Mouse (Mus musculus) adrenal gland, adult 8-10 months (tissue): Measurements from ENCODE around the gene Zbed6. TPM values are rescaled to one million over a fixed set of nuclear protein-coding genes. Genes with fewer than 3 reads are reported as not detected.
A peak's percentile ranks its signal among the peaks of the same experiment; 100 is the strongest.
"Not testable (repeated sequence)": the region's sequence is repeated elsewhere in the genome, so short reads cannot be mapped to it uniquely, and the experiment has no call there.

Source experiments
- DNase-seq: peaks from one replicate; pipeline ENCODE4 v3.0.0; 2022
- total RNA-seq, 4 experiments: library from RNA; stranded (reverse); gene quantifications; 2 replicates each; pipeline ENCODE4 v1.2.4; 2022

The Zbed6 gene
- 10 to 100 TPM in 3 of 4 experiments, 1 to 10 TPM in 1; 8.8 to 25.1 (median 17.5) TPM for total RNA-seq

DNA sequence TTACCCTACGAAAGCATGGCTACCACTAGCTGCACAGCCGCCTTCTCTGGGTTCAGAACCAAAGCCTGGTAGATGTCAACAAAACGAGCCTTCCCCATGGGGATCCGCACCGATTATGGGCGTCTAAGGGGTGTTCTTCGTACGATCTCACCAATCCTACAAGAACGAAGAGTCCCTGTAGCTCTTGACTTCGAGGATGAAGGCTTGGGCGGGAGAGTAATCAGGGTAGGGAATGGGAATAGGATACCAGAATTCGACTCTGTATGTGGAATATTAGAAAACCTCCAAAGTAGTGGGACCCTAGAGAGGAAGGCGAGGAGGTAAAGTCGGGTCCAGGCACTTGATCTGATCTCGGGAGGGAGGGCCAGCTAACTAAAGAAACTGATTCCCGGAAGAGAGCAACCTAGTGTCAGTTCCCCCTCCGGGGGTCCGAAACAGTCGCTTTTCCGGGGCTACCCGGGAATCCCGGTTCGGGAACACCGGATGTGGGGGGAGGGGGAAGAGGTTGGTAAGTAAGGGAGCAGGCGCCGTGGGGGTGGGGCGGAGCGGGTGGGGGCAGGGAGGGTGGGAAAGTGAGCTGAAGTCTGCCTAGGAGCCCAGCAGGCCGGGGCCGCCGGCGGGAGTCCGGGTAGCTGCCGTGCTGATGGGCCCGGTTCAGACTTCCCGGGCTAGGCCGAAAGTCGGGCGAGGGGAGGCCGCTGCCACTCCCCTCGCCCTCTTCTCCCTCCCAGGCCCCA is at the start of gene Zbed6:
TSS of gene Zbed6 (minus strand) at position 420 of the 737 bp plus-strand sequence.
- peak; percentile 57 for DNase-seq

DNA sequence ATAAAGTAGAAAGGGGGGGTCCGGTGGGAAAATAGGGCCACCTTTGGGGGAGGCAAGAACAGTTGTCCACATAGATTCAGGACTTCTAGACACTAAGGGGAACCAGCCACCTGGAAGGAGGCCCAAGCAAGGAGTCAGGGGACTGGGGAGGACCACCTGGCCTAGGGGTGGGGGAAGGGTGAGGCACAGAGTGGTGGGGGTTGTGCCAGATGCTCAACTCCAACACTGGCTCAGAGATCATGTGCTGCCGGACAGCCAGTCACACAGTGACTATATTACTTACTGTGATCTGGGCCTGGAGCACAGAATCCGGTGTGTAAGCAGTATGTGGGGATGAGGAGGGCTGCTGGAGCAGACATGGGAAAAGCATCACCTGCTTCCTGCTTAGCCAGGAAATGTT is 48.6 kb upstream of the Zbed6 start:
- DNase-seq = no peak

DNA sequence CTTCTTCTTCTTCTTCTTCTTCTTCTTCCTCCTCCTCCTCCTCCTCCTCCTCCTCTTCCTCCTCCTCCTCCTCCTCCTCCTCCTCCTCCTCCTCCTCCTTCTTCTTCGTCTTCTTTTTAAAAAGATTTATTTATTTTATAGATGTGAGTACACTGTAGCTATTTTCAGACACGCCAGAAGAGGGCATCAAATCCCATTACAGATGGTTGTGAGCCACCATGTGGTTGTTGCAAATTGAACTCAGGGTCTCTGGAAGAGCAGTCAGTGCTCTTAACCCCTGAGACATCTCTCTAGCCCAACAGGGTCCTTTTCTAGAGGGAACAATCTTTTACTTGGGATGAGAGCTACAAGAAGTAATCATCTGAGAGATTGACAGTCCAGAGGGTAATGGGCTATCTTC is 41.1 kb upstream of the Zbed6 start:
- DNase-seq = not testable (repeated sequence)

DNA sequence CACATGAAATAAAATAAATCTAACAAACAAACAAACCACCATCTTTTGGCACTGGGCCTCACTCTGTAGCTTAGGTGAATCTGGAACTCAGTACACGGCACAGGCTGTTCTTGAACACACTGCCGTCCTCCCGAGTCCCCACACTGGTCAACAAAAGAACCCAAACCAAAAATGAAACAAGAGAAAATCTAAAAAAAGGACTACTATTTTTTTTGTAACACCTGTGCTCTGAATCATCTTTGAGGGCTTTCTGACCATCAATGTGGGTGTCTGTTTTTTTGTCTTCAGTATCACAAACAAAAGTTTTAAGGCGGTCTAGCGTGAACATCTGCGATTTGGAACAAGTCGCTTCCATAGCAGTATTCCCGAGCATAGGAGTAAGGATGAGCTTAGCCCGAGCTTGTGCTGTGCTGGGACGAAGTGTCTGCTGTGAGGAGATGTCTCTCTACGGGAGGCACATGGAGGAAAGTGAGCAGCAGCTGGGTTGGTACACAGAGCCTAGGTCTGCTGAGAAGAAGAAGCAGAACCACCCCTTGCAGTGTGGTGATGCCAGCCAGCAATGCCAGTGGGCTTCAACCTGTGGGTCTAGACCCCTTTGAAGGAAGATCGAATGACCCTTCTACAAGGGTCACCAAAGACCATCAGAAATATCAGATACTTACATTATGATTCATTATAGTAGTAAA is 37.4 kb upstream of the Zbed6 start:
- no peak for DNase-seq

DNA sequence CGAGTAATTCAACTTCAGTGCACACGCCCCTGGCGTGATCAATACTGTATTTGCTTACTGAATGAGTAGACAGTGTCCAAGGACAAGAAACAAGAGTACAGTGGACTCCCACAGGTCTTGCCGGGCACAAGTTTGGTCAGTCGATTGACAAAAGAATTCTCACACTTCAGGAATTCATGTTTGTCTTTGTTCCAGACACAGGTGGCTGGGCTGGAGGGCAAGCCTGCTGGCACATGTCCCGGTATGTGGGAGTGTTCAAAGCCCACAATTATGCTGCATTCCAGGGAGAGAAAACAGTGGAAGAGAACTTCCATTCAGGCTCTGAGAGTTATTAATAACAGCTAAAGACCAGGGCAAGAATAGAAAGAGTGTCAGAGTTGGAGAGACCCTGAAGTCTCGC is 35.2 kb upstream of the Zbed6 start:
- no peak for DNase-seq

DNA sequence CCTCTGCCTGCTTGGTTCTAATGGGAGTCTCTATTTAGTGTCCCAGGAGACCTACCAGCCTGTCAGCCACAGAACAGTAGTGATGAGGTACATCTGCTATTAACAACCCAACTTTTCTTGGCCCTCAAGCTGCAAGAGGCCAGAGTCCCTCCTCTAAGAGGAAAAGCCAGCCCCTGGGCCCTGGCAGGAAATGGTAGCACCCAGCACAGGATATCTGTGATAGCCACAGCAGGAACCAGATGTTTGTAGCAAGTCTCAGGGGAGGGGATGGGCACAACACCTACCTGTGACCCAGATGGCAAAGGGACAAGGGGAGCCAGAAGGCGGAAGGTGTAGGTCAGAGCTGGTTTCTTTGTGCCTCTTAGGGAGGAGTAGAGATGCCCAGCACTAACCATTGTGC is 34.2 kb upstream of the Zbed6 start:
- no peak for DNase-seq

DNA sequence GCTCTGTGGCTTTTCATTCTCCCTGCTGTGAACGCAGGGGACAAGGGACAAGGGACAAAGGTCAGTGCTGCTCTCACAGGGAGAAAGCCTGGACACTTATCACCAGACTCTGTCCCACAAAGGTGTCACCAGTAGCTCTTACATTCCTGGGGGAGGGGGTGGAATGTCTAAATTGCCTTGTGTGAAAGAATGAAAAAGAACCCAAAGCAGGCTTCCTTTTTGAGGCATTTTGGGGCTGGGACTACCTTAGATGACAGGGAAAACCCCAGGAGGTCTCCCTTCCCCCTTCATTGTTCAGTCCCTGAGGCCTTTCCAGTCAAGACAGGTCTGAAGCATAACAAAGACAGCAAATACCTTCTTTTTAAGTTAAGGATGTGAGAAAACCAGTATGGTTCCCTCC is 33.6 kb upstream of the Zbed6 start:
- DNase-seq = no peak

DNA sequence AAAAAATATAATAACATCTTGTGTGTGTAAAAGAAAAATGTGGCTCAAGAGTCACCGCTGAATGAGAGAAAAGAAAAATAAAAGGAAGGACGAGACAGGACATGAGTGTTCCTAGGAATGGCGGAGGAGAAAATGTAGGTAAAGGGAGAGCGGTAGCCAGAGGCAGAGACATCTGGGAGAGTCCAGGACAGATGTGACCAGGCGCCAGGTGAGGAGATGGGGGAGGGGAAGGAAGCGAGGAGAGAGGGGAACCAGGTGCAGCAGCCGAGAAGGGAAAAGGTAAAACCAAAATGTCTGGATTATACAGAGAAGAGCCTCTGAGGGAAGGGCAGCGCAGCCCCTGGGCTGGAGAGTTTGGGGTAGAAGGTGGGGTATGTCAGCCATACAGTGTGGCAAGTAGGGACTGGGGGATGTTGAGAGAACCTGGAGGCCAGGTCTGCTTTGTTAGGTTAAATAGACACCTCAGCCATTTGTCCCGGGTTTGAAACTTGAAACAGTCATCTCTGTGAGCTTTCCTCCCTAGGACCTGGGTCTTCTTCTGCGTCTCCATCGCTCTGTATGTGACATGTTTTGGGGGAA is 32.9 kb upstream of the Zbed6 start:
- no peak for DNase-seq

DNA sequence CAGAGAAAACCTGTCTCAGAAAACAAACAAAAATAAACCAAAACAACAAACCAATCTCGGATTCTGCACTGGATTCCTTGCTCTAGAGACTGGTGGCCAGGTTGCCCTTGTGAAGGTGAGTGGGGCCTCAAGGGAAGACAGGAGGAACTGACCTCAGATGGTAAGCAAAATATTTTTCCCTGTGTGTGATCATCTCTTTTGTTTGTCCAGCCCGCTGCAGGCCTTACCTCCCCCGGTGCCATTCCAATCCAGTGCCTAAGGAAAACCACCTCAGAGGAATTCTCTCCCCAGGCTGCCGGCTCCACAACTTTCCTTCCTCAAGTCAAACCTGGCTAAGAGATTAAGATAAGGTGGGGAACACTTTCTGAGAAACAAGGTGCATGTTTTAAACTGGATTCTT is 31.5 kb upstream of the Zbed6 start:
- no peak for DNase-seq

DNA sequence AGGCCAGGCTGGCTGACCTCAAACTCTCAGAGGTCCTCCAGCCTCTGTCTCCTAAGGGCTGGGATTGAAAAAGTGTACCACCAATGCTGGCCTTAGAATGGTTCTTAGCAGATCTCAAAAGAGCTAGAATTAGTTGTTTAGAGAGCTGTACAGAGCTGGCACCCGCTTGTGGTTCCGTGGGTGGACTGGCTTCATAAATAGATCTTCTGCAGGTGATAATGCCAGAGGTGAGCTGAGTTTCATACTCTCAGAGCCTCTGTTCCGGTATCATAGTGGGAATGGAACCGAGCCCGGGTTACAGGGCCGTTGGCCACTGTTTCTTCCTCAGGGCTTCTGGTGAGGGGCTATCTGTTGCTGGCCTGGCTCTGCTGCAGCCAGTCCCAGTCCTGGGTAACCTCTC is 30.4 kb upstream of the Zbed6 start:
- DNase-seq = no peak

DNA sequence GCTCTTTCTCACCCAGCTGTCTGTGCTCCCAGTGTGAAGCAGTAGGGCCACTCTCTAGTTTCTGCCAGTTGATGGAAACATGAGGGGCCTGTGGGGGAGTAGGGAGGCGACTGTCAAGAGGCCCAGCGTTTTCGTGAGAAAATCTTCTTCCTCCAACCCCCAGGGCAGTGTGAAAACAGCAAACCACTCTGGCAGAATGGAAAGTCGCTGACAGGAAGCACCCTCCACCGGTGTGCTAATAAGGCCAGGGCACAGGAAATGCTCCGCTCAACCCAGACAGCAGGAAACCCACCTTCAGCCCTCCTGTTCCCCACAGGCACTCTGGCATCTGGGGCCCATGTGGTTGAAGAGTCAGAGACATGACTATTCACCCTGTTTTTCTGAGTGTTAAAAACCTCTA is 29.2 kb upstream of the Zbed6 start, which contains the start of gene Lax1:
TSS of gene Lax1 (minus strand) at position 212 of the 400 bp plus-strand sequence.
- DNase-seq = no peak

DNA sequence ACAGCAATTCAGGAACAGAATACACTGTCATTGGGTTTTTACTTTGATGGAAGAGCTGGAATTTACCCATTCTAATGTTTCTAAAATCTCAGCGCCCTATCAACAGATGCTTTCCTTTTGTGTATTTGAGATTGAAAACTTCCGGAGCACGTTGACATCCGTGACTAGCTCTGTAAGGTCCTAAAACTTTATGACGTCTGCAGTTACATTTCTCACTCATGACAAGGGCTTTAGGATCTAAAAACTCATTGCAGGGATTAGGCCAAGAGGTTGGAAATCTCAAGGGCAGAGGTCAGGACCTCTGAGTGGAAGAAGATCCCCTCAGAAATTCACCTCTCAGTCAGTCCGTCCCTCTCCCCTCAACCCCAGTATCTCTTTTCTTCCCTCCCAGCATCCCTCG is 27.6 kb upstream of the Zbed6 start:
- DNase-seq = no peak

DNA sequence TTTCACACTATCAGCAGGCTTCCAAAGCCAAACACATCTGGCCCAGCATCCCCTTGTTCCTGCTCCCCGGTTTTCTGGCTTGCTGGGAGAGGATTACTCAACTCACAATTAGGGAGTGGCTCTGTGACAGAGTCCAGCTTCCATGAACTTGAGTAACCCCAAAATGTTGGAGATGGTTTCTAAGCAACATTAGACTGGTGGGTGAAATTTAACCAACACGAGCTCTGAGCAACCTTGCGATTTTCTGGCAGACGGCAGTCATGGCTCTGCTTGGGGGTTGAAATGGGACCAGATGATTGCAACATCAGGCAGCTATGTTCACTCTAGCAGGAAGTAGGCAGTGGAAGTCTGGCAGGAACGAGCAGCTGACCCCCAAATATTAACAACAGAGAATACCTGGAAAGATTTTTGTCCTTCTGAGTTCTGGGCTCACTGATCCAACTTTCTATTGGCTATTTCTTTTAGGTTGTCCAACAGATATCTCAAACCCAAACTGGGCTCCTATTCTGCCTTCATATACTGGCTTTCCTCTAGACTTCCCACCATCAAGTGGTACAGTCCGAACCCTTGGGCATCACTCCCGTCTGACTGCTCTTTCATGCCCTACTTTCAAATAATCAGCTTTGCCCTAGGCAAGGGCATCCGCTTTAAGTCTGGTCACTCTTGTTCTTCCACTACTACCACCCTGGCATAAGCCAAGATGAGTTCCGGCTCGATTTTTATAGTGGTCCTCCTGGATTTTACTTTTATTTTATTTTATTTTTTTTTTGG is 25.2 kb upstream of the Zbed6 start:
- DNase-seq = peak; percentile 49

DNA sequence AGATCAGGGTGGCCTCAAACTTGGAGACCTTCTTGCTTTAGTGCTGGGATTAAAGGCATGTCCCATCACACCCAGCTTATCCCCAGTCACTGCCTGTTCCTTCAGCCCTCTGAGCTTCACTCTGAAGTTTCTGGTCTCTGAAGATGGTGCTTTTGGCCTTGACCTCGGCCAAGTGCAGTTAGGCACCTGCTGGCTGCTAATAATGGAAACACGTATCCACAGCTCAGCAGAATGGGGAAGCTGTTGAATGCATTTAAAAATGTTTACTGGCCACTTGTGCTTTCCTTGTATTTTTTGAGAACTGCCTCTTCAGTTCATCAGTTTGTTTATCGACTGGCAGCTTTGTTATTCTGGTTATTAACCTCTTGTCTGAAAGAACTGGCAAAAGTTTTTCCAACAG is 11.1 kb upstream of the Zbed6 start:
- no peak for DNase-seq

DNA sequence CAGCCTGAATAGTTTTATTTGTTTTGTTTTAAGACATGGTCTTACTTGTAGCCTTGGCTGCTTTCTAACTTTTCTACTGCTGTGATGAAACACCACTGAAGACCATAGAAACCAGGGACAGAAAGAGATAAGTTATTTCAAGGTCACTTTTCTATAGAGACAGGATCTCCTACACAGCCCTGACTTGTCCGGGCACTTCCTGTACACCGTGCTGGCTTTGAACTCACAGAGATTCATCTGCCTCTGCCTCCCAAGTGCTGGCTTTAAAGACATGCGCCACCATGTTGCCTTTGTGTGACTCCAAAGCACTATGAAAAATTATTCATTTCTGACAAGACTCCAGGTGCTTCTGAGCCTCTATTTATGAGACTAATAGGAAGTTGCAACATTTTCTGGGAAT is 10.6 kb upstream of the Zbed6 start:
- no peak for DNase-seq

DNA sequence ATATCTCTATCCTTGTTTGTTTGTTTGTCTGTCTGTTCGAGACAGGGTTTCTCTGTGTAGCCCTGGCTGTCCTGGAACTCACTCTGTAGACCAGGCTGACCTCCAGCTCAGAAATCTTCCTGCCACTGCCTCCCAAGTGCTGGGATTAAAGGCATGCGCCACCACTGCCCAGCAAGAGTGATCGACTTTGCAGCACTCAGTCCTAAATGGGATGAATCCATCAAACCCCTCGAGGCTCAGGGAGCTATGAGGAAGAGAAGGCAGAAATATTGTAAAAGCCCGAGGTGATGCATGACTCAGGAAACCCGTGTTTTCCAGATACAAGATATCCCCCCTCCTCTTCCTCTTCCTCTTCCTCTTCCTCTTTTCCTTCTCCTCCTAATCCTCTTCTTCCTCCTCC is 10.1 kb upstream of the Zbed6 start:
- no peak for DNase-seq

DNA sequence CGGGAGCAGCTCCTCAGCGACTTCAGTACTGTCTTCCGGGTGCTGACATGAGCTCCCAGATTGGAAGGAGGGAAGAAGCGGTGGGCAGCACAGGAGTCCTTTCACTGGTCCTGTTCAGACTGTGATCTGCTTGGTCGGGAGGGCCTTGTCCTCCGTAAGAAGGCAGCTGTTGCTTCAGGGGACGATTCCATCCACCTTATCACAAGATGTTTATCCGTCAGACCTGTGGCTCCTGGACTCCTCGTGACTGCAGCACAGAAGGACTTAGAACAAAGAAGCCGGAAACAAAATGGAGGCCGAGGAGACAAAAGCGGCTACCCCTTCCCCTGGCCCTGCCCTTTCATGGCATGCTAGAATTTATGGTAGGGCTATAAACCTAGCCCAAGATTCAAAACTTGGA is 9.5 kb upstream of the Zbed6 start:
- no peak for DNase-seq

DNA sequence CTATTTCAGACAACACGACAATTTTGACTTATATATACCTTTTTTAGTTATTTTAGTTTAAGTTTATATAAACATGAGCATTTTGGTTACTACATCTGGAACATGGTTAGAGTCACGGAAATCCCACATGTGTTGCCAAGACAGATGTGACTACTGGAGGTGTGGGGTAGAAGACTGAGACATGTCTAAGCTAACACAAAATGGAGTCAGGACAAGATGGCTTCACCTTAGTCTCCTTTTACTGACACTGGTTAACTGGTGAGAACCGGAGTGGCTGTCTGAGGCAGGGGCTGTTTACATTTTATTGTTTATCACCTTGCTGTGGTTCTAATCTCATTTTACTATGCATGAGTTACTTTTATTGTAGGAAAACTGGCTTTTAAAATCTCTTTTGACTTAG is 7.9 kb upstream of the Zbed6 start:
- DNase-seq = no peak

DNA sequence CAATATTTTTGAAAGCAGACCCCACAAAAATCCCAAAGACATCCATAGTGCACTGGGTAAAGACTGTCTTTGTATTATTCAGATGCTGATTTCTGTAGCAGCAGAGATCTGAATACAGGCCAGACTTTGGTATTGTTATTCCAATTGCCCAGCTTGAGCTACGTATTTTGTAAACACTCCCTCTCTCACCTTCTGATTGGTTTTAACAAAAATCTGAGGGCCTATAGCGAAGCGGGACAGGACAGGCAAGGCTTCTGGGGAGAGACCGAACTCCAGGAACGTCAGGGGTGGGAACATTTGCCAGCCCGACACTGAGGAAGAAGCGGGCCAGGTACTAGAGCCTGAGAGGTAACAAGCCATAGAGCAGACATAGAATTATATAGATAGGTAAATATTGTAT is 7.0 kb upstream of the Zbed6 start:
- no peak for DNase-seq

DNA sequence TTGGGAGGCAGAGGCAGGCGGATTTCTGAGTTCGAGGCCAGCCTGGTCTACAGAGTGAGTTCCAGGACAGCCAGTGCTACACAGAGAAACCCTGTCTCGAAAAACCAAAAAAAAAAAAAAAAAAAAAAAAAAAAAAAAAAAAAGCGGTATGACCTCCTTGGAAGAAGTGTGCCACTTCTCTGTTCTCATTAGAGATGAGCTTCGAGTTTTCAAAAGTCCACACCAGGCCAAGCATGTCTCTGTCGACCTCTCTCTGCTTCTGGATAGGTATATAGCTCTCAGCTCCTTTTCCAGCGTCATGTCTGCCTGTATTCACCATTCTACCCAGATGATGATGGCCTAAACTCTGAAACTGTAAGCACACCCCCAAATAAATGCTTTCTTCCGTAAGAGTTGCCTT is 5.0 kb upstream of the Zbed6 start:
- DNase-seq = not testable (repeated sequence)

DNA sequence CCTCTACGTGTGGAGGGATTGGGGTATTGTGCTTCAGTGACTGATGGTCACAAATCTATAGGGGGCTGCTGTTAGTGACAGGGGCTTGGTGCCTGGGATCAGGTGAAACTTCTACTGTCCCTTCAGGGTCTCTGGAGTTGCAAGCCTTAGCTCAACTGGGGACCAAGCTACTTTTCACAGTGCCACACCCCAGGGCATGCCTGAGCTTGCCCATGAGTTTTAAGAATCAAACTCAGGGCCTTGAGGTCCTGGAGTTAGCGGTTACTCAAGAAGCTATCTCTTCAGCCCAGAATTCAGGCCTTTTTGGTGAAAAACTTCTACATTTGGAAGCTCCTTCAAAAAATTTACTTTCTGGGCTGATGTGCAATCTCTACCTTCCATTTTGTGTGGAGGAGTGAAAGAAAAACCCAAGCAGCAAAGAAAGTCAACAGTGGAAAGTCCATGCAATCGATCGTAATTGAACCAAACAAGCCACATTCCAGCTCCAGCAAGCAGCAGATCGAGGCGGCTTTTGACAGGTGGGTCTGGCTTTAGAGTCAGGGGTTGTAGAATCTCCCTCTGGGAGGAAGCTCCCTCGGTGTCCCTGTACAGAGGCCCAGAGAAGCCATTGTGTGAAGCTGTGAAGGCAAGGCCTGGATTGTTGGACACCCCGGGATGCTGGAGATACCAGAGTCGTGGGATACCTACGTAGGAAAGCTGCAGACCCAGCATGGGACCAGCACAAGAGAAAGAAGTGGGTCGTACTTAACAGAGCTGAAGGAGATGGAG is 3.7 kb upstream of the Zbed6 start:
- no peak for DNase-seq

DNA sequence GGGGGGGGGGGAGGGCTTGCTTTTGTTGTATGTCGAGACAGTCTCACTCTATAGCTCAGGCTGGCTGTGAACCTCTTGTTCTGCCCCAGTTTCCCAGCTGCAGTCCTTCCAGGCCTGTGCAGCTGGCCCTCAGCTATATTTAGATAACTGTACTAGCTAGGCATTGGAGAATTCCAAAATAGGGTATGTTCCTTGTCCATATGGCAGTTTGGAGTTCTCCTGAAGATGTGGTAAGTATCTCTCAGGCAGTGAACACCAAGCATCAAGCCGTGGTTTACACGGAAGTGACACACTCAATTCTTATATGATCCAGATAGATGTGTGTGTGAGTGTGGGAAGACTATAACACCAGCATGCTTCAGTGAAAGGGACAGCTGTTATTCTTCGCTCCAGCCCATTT is 2.7 kb upstream of the Zbed6 start:
- DNase-seq = no peak
